11 mouse cellular contexts compared by ENCODE assay signal in genomic region chr4:123106864-123107263, GRCm38 (mm10). TPM values are rescaled to one million over a fixed set of nuclear protein-coding genes. Genes with fewer than 3 reads are reported as not detected.
"Had no signal": no experiment of that assay in that cellular context is flagged by ENCODE, and none has a peak within 500 bp of the region (broad histone marks: within the 10 kb centered on the region; RNA-seq: fewer than 3 reads in every experiment).

No protein-coding gene starts in this region.

- H3K4me3 ChIP-seq: kidney, embryonic 15.5 days; limb, embryonic 15.5 days; liver, embryonic 13.5 days; neural tube, embryonic 12.5 days; stomach, embryonic 15.5 days had no signal

- H3K36me3 ChIP-seq: kidney, embryonic 15.5 days; limb, embryonic 15.5 days; liver, embryonic 13.5 days; neural tube, embryonic 12.5 days; stomach, embryonic 15.5 days had no signal

- H3K4me2 ChIP-seq: kidney, embryonic 15.5 days; limb, embryonic 15.5 days; liver, embryonic 13.5 days; neural tube, embryonic 12.5 days; stomach, embryonic 15.5 days had no signal

- DNase-seq: kidney, adult 18-20 months; kidney, postnatal 14 days; liver, embryonic 13.5 days; liver, postnatal 0 days; midbrain, embryonic 14.5 days; thymus, postnatal 14 days had no signal

RNA-seq across cellular contexts. Expression of gene Oxct2b, which starts 9.2 kb away (rescaled TPM):
- polyA plus RNA-seq: kidney, embryonic 15.5 days; liver, embryonic 13.5 days; liver, postnatal 0 days; lung, embryonic 16.5 days had no signal
